ENCODE assay signal across 23 mouse cellular contexts in the genomic region with DNA sequence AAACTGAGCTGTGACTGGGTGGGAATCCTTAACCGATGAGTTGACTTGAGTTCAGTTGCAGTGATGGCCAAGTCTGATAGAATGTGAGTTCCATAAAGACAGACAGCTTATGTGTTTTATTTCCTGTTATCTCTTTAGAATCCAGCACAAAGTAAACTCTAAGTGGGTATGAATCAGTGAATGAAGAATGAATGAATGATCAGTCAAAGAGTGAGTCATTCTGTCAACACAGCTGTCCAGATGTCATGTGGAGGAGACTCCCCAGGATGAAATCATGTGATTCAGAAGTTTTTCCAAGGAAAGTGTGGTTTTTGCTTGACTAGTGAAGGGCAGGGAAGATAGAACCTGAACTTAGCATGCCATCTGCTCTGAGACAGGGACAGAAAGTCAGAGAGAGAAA.
"Had no signal": no experiment of that assay in that cellular context is flagged by ENCODE, and none has a peak within 500 bp of the region (broad histone marks: within the 10 kb centered on the region; RNA-seq: fewer than 3 reads in every experiment).

No protein-coding gene starts in this region.

- H3K4me2 ChIP-seq: heart, embryonic 11.5 days; heart, embryonic 13.5 days; heart, embryonic 15.5 days; hindbrain, embryonic 14.5 days; intestine, embryonic 15.5 days; limb, embryonic 12.5 days; liver, embryonic 11.5 days; liver, embryonic 13.5 days had no signal

- H3K27me3 ChIP-seq: heart, embryonic 13.5 days; heart, embryonic 15.5 days; intestine, embryonic 15.5 days; limb, embryonic 12.5 days; liver, embryonic 13.5 days had no signal

- H3K27ac ChIP-seq: gastrocnemius, adult 2 months; heart, embryonic 13.5 days; heart, embryonic 15.5 days; hindbrain, embryonic 14.5 days; intestine, embryonic 15.5 days; layer of hippocampus, adult 2 months; left cerebral cortex, adult 2 months; limb, embryonic 10.5 days; limb, embryonic 12.5 days; liver, embryonic 13.5 days had no signal

- H3K36me3 ChIP-seq: heart, embryonic 13.5 days; heart, embryonic 15.5 days; intestine, embryonic 15.5 days; limb, embryonic 10.5 days; limb, embryonic 12.5 days; liver, embryonic 13.5 days had no signal

- DNase-seq: gastrocnemius, adult 2 months; gastrocnemius, postnatal 10 days; gastrocnemius, postnatal 25 days; heart, adult 18-20 months; heart, postnatal 14 days; heart, postnatal 36 days; kidney, adult 18-20 months; kidney, adult 8-10 months; kidney, postnatal 10 days; kidney, postnatal 25 days; kidney, postnatal 4 days; liver; liver, embryonic 13.5 days had no signal

- H3K4me3 ChIP-seq: gastrocnemius, adult 2 months; heart, embryonic 13.5 days; heart, embryonic 15.5 days; intestine, embryonic 15.5 days; layer of hippocampus, adult 2 months; left cerebral cortex, adult 2 months; limb, embryonic 10.5 days; limb, embryonic 12.5 days; liver, embryonic 13.5 days had no signal

- H3K4me1 ChIP-seq: heart, embryonic 13.5 days; heart, embryonic 15.5 days; intestine, embryonic 15.5 days; limb, embryonic 10.5 days; limb, embryonic 12.5 days; liver, embryonic 13.5 days had no signal

- H3K9ac ChIP-seq: heart, embryonic 13.5 days; heart, embryonic 15.5 days; hindbrain, embryonic 14.5 days; intestine, embryonic 15.5 days; limb, embryonic 12.5 days; liver, embryonic 13.5 days had no signal
